In the genomic region with DNA sequence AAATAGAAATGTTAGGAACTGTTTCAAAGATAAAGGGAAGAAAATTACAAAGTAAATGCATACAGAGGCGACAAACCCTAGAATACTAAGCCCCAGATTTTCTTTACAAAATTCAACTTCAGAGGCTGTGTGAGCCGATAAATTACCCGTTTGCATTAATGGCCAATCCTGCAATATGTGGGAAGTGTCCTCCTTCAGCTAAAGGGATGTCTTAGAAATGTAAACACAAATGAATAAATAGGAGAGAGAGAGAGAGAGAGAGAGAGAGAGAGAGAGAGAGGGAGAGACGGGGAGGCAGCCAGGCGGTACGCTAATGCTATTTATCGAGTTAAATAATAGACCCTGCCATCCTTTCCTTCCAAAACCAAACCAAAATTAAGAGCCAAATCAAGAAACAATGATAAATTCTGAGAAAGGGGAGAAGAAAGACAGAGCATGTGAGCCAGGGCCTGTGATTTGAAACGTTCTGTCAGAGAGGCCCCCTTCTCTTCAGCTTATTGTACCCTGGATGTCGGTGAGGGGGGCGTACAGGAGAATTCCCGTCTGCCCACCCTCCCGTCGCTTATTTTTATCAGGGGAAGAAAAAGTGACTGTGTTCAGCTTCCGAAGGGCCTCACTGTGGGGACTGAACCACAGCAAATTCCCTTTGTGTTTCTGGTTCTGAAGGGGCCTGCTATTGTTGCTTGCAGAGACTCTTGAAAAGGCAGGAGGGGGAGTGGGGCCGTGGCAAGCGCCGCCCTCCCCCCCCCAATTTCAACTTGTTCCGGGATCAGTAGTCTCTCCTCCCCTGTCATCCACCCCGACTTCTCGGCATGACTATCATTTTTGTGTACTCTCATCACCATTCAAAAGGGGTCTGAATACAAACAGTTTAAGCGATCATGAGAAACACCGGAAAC, we compare ENCODE assay signal across 11 mouse cellular contexts.
DNase-seq lines count a peak whose midpoint lies in the region; ATAC-seq and TF ChIP-seq lines count a peak whose summit lies in the region.
"Had no signal": no experiment of that assay in that cellular context is flagged by ENCODE, and none has a peak within 500 bp of the region (broad histone marks: within the 10 kb centered on the region; RNA-seq: fewer than 3 reads in every experiment).

No protein-coding gene starts in this region.

- peaks cover 27% of the 10 kb centered on the region for H3K4me1 ChIP-seq in embryonic facial prominence, embryonic 12.5 days
- H3K4me1 ChIP-seq in hindbrain, embryonic 14.5 days (replicated peaks; ENCODE audit: control insufficient read depth, insufficient read depth, low read length), result peaks cover 40% of the 10 kb centered on the region
- H3K4me1 ChIP-seq in midbrain, embryonic 16.5 days (ENCODE audit: control insufficient read depth, insufficient read depth, low read length), result peaks cover 34% of the 10 kb centered on the region
- H3K4me1 ChIP-seq: heart, embryonic 15.5 days had no signal

- H3K27ac ChIP-seq in embryonic facial prominence, embryonic 12.5 days, result peak overlapping the region; percentile 18; the same call in 1 of the 2 replicates
- peak overlapping the region; percentile 90 for H3K27ac ChIP-seq in hindbrain, embryonic 14.5 days
- peak overlapping the region; percentile 88 for H3K27ac ChIP-seq in midbrain, embryonic 16.5 days (ENCODE audit: low read length)
- H3K27ac ChIP-seq in left cerebral cortex, adult 2 months, result no peak overlapping the region
- H3K27ac ChIP-seq: heart, embryonic 15.5 days had no signal

- no peak for TF ChIP-seq CTCF in left cerebral cortex, adult 2 months (IDR thresholded peaks at IDR 0.05)

- no peak overlapping the region for H3K4me3 ChIP-seq in embryonic facial prominence, embryonic 12.5 days
- no peak overlapping the region for H3K4me3 ChIP-seq in hindbrain, embryonic 14.5 days (replicated peaks; ENCODE audit: low read length)
- no peak overlapping the region for H3K4me3 ChIP-seq in midbrain, embryonic 16.5 days (ENCODE audit: low read depth, low read length)
- H3K4me3 ChIP-seq in left cerebral cortex, adult 2 months, result no peak overlapping the region
- H3K4me3 ChIP-seq: erythroblast, embryonic 14.5 days; heart, embryonic 15.5 days had no signal

- H3K36me3 ChIP-seq in embryonic facial prominence, embryonic 12.5 days, result no peaks in the 10 kb centered on the region
- no peaks in the 10 kb centered on the region for H3K36me3 ChIP-seq in hindbrain, embryonic 14.5 days (replicated peaks; ENCODE audit: control insufficient read depth, insufficient read depth)
- no peaks in the 10 kb centered on the region for H3K36me3 ChIP-seq in midbrain, embryonic 16.5 days (ENCODE audit: control insufficient read depth, insufficient read depth, low read length)
- H3K36me3 ChIP-seq: heart, embryonic 15.5 days had no signal

- intact Hi-C loops in left cerebral cortex, adult 2 months (cut with DNase I), result loop anchor here (10.0 kb wide), 1 partner anchor 1009 kb away; no protein-coding TSS in a partner anchor

- peak; percentile 55 for DNase-seq in embryo, embryonic 11 days
- no peak for DNase-seq in hindbrain, embryonic 14.5 days (ENCODE audit: low spot score)
- DNase-seq in left cerebral cortex, adult 2 months (ENCODE audit: extremely low spot score in 1 of 2, low spot score in 2 of 2), result no peak
- no peak for DNase-seq in thymus, postnatal 0 days (ENCODE audit: low spot score)
- DNase-seq in kidney, postnatal 14 days, result no peak
- DNase-seq: right cerebral cortex, adult 18-20 months had no signal

- H3K9me3 ChIP-seq in embryonic facial prominence, embryonic 12.5 days, result no peaks in the 10 kb centered on the region
- no peaks in the 10 kb centered on the region for H3K9me3 ChIP-seq in hindbrain, embryonic 14.5 days (ENCODE audit: control insufficient read depth, low read length)
- H3K9me3 ChIP-seq in midbrain, embryonic 16.5 days (replicated peaks; ENCODE audit: control insufficient read depth, low read length, poor library complexity, severe bottlenecking), result no peaks in the 10 kb centered on the region
- H3K9me3 ChIP-seq: heart, embryonic 15.5 days had no signal

- H3K4me2 ChIP-seq in embryonic facial prominence, embryonic 12.5 days (replicated peaks), result no peak overlapping the region
- peak overlapping the region; percentile 40 for H3K4me2 ChIP-seq in hindbrain, embryonic 14.5 days (replicated peaks)
- H3K4me2 ChIP-seq in midbrain, embryonic 16.5 days (ENCODE audit: low read length), result peak overlapping the region; percentile 45; the same call in 1 of the 2 replicates
- H3K4me2 ChIP-seq: heart, embryonic 15.5 days had no signal

- no peaks in the 10 kb centered on the region for H3K27me3 ChIP-seq in embryonic facial prominence, embryonic 12.5 days
- peaks cover 7% of the 10 kb centered on the region for H3K27me3 ChIP-seq in hindbrain, embryonic 14.5 days (ENCODE audit: control insufficient read depth, insufficient read depth, low read length)
- no peaks in the 10 kb centered on the region for H3K27me3 ChIP-seq in midbrain, embryonic 16.5 days (ENCODE audit: control insufficient read depth, insufficient read depth, low read depth, low read length)
- H3K27me3 ChIP-seq: heart, embryonic 15.5 days had no signal

- no peak overlapping the region for H3K9ac ChIP-seq in embryonic facial prominence, embryonic 12.5 days
- peak overlapping the region; percentile 24 for H3K9ac ChIP-seq in hindbrain, embryonic 14.5 days
- H3K9ac ChIP-seq in midbrain, embryonic 16.5 days (ENCODE audit: low read depth, low read length), result peak overlapping the region; percentile 48; the same call in 1 of the 2 replicates
- H3K9ac ChIP-seq: heart, embryonic 15.5 days had no signal

- 44% methylated on average over 22 of the region's 22 CpGs for WGBS in embryonic facial prominence, embryonic 12.5 days
- 9% methylated on average over 22 of the region's 22 CpGs for WGBS in hindbrain, embryonic 14.5 days
- WGBS in midbrain, embryonic 16.5 days, result 8% methylated on average over 21 of the region's 22 CpGs

- no peak for ATAC-seq in embryonic facial prominence, embryonic 12.5 days (ENCODE audit: insufficient number of reproducible peaks, insufficient read depth, low FRiP score, low TSS enrichment)
- no peak for ATAC-seq in hindbrain, embryonic 14.5 days (ENCODE audit: low FRiP score)
- ATAC-seq in midbrain, embryonic 16.5 days, result peak; percentile 36; the same call in 1 of the 2 replicates
- no peak for ATAC-seq in granulocyte monocyte progenitor cell, adult 5-6 weeks (replicated peaks; ENCODE audit: poor library complexity, severe bottlenecking)
